Mouse (Mus musculus): ENCODE measurements at regions not wholly inside any gene's neighbourhood (a gene's known extent, or its start where the extent isn't known, plus 50 kb on each side); places are given as distances from the start of the nearest gene placed in this dataset.

DNA sequence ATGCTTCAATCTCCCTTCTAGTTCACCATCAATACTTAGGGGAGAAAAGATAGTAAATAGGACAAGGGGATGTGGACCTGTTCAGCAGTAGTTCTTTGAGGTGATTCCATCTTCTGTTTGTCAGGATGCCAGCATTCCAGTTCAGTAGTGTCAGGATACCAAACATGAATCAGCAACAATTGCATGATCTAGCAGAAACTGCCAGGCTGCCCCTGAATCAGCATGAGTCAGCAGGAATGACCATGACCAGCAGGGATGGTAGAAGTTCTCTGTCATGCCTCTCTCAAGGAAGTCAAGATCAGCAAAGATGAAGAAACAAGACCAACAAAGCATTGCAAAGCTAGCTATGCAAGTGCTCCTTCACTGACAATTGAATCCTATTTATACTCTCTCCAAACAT, 277.5 kb downstream of the Lrriq3 start:
- H3K9ac ChIP-seq = no peak overlapping the region
- H3K4me3 ChIP-seq (replicated peaks) = no peak overlapping the region
- no peak overlapping the region for H3K4me2 ChIP-seq (replicated peaks)
- H3K36me3 ChIP-seq = no peaks in the 10 kb centered on the region
- H3K9me3 ChIP-seq (replicated peaks) = no peaks in the 10 kb centered on the region
- H3K27me3 ChIP-seq = no peaks in the 10 kb centered on the region
- no peaks in the 10 kb centered on the region for H3K4me1 ChIP-seq
- ATAC-seq (ENCODE audit: insufficient number of reproducible peaks, low FRiP score, low TSS enrichment, low read depth) = no peak
- no peak overlapping the region for H3K27ac ChIP-seq (replicated peaks)

DNA sequence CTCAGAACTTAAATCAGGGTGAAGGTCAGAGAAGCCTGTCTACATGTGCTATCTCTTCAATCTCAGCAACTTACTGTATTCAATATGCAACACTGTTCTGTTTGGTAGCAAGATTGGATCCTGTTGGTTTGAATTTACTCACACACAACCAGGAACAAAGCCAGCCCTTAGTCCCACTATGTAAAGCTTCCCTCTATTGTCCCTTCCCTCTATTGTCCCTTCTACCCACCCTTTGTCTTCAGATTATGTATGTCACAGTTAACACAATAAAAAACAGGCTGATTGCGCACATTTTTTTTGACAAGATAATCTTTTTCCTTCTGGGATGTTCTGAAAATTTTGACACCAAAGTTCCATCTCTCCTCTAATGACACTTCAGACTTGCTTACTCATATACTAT, 280.4 kb downstream of the Lrriq3 start:
- Histone ChIP-seq H3K4me2 (replicated peaks) (no peak overlapping the region), H3K9ac (no peak overlapping the region), H3K9me3 (replicated peaks) (no peaks in the 10 kb centered on the region), H3K27me3 (no peaks in the 10 kb centered on the region), H3K4me1 (no peaks in the 10 kb centered on the region), H3K4me3 (replicated peaks) (no peak overlapping the region), H3K36me3 (no peaks in the 10 kb centered on the region), H3K27ac (replicated peaks) (no peak overlapping the region)
- WGBS = 88% methylated on average over 1 of the region's 1 CpGs
- ATAC-seq (ENCODE audit: insufficient number of reproducible peaks, low FRiP score, low TSS enrichment, low read depth) = no peak

- Histone ChIP-seq H3K9me3 (replicated peaks) (no peaks in the 10 kb centered on the region), H3K4me1 (no peaks in the 10 kb centered on the region), H3K9ac (no peak overlapping the region), H3K27ac (replicated peaks) (no peak overlapping the region), H3K36me3 (no peaks in the 10 kb centered on the region), H3K27me3 (no peaks in the 10 kb centered on the region), H3K4me3 (replicated peaks) (no peak overlapping the region), H3K4me2 (replicated peaks) (no peak overlapping the region)
- no peak for ATAC-seq (ENCODE audit: insufficient number of reproducible peaks, low FRiP score, low TSS enrichment, low read depth)
- WGBS = 71% methylated on average over 4 of the region's 4 CpGs
Measured at GRCm38 (mm10) chr3:155381910-155382309, 288.7 kb downstream of the Lrriq3 start.

DNA sequence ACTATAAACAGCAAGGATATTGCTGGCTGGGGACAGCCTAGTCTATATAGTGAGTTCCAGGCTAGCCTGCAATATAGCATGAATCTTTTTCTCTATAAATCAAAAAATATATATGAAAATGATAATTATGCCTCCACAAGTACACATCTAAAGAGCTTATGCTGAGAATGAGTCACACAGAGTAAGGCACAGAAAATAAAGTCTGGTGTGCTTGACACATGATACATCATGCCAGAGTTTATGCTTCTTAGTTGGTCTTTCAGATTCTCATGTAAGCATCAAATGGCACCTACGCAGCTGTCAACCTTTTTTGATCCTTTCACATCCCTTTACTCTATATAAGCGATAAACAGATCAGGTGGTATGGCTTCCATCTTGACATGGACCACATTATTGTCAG, 289.6 kb downstream of the Lrriq3 start:
- no peak overlapping the region for H3K4me2 ChIP-seq (replicated peaks)
- no peak for ATAC-seq (ENCODE audit: insufficient number of reproducible peaks, low FRiP score, low TSS enrichment, low read depth)
- no peak overlapping the region for H3K9ac ChIP-seq
- no peaks in the 10 kb centered on the region for H3K9me3 ChIP-seq (replicated peaks)
- H3K36me3 ChIP-seq = no peaks in the 10 kb centered on the region
- 82% methylated on average over 2 of the region's 2 CpGs for WGBS
- H3K4me3 ChIP-seq (replicated peaks) = no peak overlapping the region
- H3K27ac ChIP-seq (replicated peaks) = no peak overlapping the region
- no peaks in the 10 kb centered on the region for H3K27me3 ChIP-seq
- H3K4me1 ChIP-seq = no peaks in the 10 kb centered on the region

GRCm38 (mm10) chr3:155390666-155391065, 297.4 kb downstream of the Lrriq3 start:
- Histone ChIP-seq H3K36me3 (no peaks in the 10 kb centered on the region), H3K4me3 (replicated peaks) (no peak overlapping the region), H3K9ac (no peak overlapping the region), H3K4me2 (replicated peaks) (no peak overlapping the region), H3K27me3 (no peaks in the 10 kb centered on the region), H3K9me3 (replicated peaks) (no peaks in the 10 kb centered on the region), H3K27ac (replicated peaks) (no peak overlapping the region), H3K4me1 (no peaks in the 10 kb centered on the region)
- ATAC-seq (ENCODE audit: insufficient number of reproducible peaks, low FRiP score, low TSS enrichment, low read depth) = no peak
- WGBS = 69% methylated on average over 5 of the region's 5 CpGs

DNA sequence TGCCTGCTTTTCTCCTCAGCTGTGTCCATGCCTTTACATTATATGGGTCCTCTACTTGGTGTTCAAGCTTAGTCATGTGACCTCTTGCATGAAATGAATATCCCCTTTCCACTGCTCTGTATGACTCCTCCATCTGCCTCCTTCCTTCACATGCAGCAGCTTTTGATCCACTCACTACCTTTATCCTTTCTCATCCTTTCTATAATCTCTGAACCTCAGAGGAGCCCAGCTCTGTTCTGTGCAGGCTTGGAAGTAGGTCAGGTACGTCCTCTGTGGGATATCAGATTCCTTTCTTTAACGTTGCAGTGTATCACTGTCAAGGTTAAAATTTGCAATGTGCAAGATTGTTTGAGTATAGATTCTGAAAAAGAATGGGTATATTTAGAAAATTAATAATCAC, 302.9 kb downstream of the Lrriq3 start:
- Histone ChIP-seq H3K9me3 (replicated peaks) (no peaks in the 10 kb centered on the region), H3K36me3 (no peaks in the 10 kb centered on the region), H3K27me3 (no peaks in the 10 kb centered on the region), H3K4me3 (replicated peaks) (no peak overlapping the region), H3K9ac (no peak overlapping the region), H3K27ac (replicated peaks) (no peak overlapping the region), H3K4me2 (replicated peaks) (no peak overlapping the region), H3K4me1 (no peaks in the 10 kb centered on the region)
- WGBS = 68% methylated on average over 2 of the region's 2 CpGs
- ATAC-seq (ENCODE audit: insufficient number of reproducible peaks, low FRiP score, low TSS enrichment, low read depth) = no peak

DNA sequence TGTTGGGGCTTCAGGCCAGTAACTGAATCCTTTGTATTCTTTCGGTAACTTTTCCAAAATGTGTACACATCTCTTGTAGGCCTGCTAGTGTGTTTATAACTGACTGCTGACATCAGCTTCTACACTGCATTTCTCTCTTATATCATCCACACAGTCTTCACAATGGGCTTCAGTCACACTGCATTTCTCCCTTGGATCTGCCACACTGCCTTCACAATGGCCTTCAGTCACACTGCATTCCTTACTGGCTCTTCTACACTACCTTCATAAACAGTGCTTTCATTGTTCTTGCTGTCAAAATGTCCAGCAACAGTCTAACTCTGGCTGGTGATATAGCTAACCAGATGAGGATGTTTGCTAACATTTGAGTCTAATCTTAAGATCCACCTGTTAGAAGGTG, 308.5 kb downstream of the Lrriq3 start:
- Histone ChIP-seq H3K36me3 (no peaks in the 10 kb centered on the region), H3K27ac (replicated peaks) (no peak overlapping the region), H3K4me1 (no peaks in the 10 kb centered on the region), H3K27me3 (no peaks in the 10 kb centered on the region), H3K9ac (no peak overlapping the region), H3K4me2 (replicated peaks) (no peak overlapping the region), H3K9me3 (replicated peaks) (no peaks in the 10 kb centered on the region), H3K4me3 (replicated peaks) (no peak overlapping the region)
- ATAC-seq (ENCODE audit: insufficient number of reproducible peaks, low FRiP score, low TSS enrichment, low read depth) = no peak
- 62% methylated on average over 1 of the region's 1 CpGs for WGBS

GRCm38 (mm10) chr3:155408907-155409306, 315.7 kb downstream of the Lrriq3 start:
- H3K4me3 ChIP-seq (replicated peaks) = no peak overlapping the region
- no peak for ATAC-seq (ENCODE audit: insufficient number of reproducible peaks, low FRiP score, low TSS enrichment, low read depth)
- H3K36me3 ChIP-seq = no peaks in the 10 kb centered on the region
- no peaks in the 10 kb centered on the region for H3K9me3 ChIP-seq (replicated peaks)
- H3K27ac ChIP-seq (replicated peaks) = no peak overlapping the region
- WGBS = 46% methylated on average over 2 of the region's 2 CpGs
- no peak overlapping the region for H3K9ac ChIP-seq
- no peak overlapping the region for H3K4me2 ChIP-seq (replicated peaks)
- H3K27me3 ChIP-seq = no peaks in the 10 kb centered on the region
- H3K4me1 ChIP-seq = no peaks in the 10 kb centered on the region

- no peak for ATAC-seq (ENCODE audit: insufficient number of reproducible peaks, low FRiP score, low TSS enrichment, low read depth)
- H3K27me3 ChIP-seq = no peaks in the 10 kb centered on the region
- WGBS = 28% methylated on average over 2 of the region's 2 CpGs
- H3K4me1 ChIP-seq = no peaks in the 10 kb centered on the region
- no peak overlapping the region for H3K9ac ChIP-seq
- H3K36me3 ChIP-seq = no peaks in the 10 kb centered on the region
- no peak overlapping the region for H3K4me2 ChIP-seq (replicated peaks)
- no peaks in the 10 kb centered on the region for H3K9me3 ChIP-seq (replicated peaks)
- H3K4me3 ChIP-seq (replicated peaks) = no peak overlapping the region
- H3K27ac ChIP-seq (replicated peaks) = no peak overlapping the region
Measured at GRCm38 (mm10) chr3:155409371-155409770, 316.1 kb downstream of the Lrriq3 start.

- H3K4me3 ChIP-seq (replicated peaks) = no peak overlapping the region
- H3K4me2 ChIP-seq (replicated peaks) = no peak overlapping the region
- no peak for ATAC-seq (ENCODE audit: insufficient number of reproducible peaks, low FRiP score, low TSS enrichment, low read depth)
- WGBS = 44% methylated on average over 2 of the region's 2 CpGs
- no peak overlapping the region for H3K27ac ChIP-seq (replicated peaks)
- no peaks in the 10 kb centered on the region for H3K9me3 ChIP-seq (replicated peaks)
- H3K27me3 ChIP-seq = no peaks in the 10 kb centered on the region
- no peaks in the 10 kb centered on the region for H3K36me3 ChIP-seq
- no peak overlapping the region for H3K9ac ChIP-seq
- H3K4me1 ChIP-seq = no peaks in the 10 kb centered on the region
Measured at GRCm38 (mm10) chr3:155409867-155410266, 316.6 kb downstream of the Lrriq3 start.

DNA sequence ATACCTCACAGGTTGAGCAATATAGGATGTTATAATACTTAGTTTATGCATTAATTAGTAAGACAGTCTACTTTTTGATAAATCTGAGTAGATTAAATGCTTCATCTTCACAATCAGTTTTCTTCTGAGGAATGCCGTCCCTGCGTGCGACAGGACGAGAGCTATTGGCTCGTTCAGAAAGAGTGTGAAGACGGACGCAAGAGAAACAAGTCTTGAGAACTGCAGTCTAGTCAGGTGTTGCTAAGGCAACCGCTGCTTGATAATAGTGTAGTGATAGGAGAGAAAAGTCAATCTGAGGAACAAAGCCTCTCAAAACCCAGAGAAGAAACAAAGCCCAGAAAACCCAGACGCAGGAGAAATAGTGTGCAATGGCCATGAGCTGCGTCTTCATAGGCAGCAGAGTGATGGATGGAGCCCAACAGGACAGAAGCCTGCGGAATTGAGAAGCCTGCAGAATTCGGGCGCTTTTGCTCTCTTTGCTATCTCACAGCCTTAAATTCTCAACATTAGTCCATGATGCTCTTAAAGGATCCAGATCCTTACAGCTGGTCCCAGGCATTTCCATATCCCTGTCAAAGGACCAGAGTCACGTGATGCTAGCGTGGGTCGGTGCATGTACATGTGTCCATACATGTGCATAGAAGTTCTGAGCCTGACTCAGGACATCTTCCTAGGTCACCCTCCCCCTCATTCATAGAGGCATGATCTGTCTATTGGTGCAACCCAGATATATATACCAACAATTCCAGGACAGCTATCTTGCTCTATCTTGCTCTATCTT, 366.7 kb downstream of the Lrriq3 start:
- no peak for ATAC-seq (ENCODE audit: insufficient number of reproducible peaks, low FRiP score, low TSS enrichment, low read depth)
- no peaks in the 10 kb centered on the region for H3K27me3 ChIP-seq
- no peak overlapping the region for H3K27ac ChIP-seq (replicated peaks)
- no peaks in the 10 kb centered on the region for H3K4me1 ChIP-seq
- no peak overlapping the region for H3K9ac ChIP-seq
- no peak overlapping the region for H3K4me3 ChIP-seq (replicated peaks)
- 88% methylated on average over 16 of the region's 16 CpGs for WGBS
- H3K36me3 ChIP-seq = no peaks in the 10 kb centered on the region
- H3K9me3 ChIP-seq (replicated peaks) = no peaks in the 10 kb centered on the region
- no peak overlapping the region for H3K4me2 ChIP-seq (replicated peaks)

DNA sequence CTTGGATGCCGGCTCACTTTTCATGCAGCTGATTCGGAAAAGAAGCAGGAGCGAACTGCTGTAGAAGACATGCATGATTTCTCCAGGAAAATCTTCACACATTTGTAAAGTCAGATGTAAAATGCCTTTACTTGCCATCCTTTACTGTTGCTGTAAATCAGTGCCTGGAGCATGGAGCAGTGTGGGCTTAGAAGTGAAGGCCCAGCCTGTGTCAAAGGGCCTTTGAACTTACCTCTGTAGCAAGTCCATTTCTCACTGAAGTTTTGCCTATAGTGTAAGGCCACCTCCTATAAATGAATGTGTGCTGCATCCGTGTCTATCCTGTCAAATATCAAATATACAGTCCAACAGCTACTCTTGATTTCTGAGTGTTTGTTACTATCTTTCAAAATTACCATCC, 368.9 kb downstream of the Lrriq3 start:
- H3K27ac ChIP-seq (replicated peaks) = no peak overlapping the region
- H3K4me2 ChIP-seq (replicated peaks) = no peak overlapping the region
- no peaks in the 10 kb centered on the region for H3K36me3 ChIP-seq
- ATAC-seq (ENCODE audit: insufficient number of reproducible peaks, low FRiP score, low TSS enrichment, low read depth) = no peak
- H3K27me3 ChIP-seq = no peaks in the 10 kb centered on the region
- H3K4me1 ChIP-seq = no peaks in the 10 kb centered on the region
- H3K9me3 ChIP-seq (replicated peaks) = no peaks in the 10 kb centered on the region
- no peak overlapping the region for H3K9ac ChIP-seq
- WGBS = 72% methylated on average over 4 of the region's 4 CpGs
- no peak overlapping the region for H3K4me3 ChIP-seq (replicated peaks)

All from embryonic facial prominence, embryonic 15.5 days (tissue).